Mouse (Mus musculus): ENCODE results near the gene Fam13a. TPM values are rescaled to one million over a fixed set of nuclear protein-coding genes. Genes with fewer than 3 reads are reported as not detected.

The Fam13a gene
- total RNA-seq, 1 experiment from 2014 or later = 64.0 TPM

- DNase-seq = no peak
Measured at GRCm38 (mm10) chr6:58933189-58933913, 91.0 kb downstream of the Fam13a start.

GRCm38 (mm10) chr6:58932515-58933188 is 91.7 kb downstream of the Fam13a start:
- no peak for DNase-seq

GRCm38 (mm10) chr6:58931149-58931548 is 93.2 kb downstream of the Fam13a start:
- DNase-seq = no peak

DNA sequence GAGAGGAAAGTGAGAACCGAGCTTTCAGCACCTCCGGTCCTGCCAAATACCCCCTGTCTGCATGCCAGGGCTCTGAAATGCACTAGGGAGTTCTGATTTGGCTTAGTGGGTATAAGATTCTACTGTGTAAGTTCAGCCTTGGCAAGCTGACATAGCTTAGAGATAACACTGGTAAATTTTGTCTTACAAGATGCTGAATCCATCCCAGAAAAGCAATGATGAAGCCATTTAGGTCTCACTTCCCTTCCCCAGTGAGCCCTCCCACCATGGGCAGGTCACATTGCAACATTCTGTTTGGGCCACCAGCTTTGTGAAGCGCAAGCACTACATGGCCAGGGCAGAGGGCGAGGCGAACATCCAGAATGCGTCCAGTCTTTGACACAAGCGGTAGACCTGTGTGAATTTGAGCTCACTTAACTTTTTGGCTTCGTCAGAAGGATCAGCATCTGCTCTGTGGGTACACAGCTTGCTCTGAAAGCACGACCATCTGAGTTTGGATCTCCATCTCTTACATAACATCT is 94.4 kb downstream of the Fam13a start:
- DNase-seq = peak; percentile 12

- DNase-seq = peak; percentile 36
Measured at GRCm38 (mm10) chr6:58927881-58928280, 96.5 kb downstream of the Fam13a start.

- no peak for DNase-seq
Measured at GRCm38 (mm10) chr6:58922511-58922910, 101.8 kb downstream of the Fam13a start.

DNA sequence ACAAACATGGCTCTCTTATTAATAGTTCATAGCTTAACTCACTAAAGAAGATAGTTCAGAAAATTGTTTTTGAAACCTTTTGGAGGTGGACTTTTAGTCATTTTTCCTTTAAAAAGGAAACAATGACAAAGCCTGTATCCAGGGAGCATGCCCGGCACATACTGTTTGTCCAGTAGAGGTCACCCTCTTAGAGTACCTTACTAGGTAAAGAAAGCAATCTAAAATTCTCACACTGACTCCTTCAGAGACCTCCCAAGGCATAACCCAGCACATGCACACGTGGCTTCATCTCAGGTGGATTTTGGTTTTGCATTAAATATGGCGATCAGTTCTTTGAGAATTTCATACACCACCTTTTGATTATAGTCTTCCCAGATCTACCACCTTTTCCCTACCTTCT is 102.7 kb downstream of the Fam13a start:
- no peak for DNase-seq

GRCm38 (mm10) chr6:58920735-58921134 is 103.6 kb downstream of the Fam13a start:
- no peak for DNase-seq

DNA sequence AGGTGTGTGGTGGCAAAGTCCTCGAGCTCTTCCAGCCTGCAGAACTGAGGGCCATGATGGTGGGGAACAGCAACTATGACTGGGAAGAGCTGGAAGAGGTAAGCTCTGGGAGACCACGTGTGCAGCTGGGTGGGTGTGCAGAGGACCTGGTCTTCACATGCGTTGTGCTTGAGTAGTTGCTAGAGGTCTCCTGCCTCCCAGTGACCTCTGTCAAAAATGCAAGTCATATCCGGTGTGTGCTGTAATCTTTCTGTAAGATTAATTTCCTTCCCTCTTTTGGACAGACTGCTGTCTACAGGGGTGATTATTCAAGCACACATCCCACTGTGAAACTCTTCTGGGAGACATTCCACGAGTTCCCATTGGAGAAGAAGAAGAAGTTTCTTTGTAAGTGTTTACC is 107.9 kb downstream of the Fam13a start:
- DNase-seq = no peak

GRCm38 (mm10) chr6:58913971-58914370 is 110.4 kb downstream of the Fam13a start:
- DNase-seq = no peak

GRCm38 (mm10) chr6:58913551-58913950 is 110.8 kb downstream of the Fam13a start:
- DNase-seq = no peak

GRCm38 (mm10) chr6:58912842-58913241 is 111.5 kb downstream of the Fam13a start:
- DNase-seq = no peak

- no peak for DNase-seq
Measured at GRCm38 (mm10) chr6:58907791-58908190, 116.6 kb downstream of the Fam13a start.

DNA sequence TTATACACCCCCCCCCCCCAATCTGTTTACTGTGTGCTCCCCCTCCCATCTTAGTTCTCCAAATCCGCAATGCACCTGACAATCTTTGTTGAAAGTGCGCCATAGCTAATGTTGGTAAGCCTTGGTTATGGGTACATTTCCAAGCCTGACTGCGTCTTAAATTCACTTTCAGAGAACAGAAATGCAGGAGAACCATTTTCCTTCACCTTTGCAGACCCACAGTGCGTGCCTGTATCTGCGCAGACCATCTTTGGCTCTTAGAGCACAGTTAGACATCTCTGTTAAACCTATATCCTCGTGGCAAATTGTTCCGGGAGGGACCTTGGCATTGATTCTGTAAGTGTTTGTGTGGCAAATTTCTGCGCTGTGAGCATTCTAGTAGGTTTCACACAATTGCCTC is 117.0 kb downstream of the Fam13a start:
- no peak for DNase-seq

DNA sequence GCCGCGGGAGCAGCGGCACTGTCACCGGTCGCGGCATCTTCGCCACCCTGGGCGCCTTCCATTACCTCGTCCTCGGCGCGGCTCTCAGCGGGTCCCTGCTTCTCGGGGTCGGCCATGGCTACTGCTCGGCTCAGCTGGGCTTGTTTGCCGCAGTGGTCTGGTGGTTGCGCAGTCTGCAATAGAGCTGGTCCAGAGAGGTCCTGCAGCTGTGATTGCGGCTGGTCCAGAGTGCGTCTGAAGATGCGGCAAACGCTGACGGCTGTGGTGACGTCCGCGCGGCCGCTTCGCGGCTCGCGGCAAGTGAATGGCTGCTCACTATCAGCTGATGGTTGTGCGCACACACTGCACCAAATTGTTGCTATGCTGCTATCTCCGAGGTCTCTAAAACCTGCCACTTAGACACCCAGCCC is 117.5 kb downstream of the Fam13a start, which contains the start of gene Nap1l5:
Gene Nap1l5, minus strand, starts transcription at position 225 of the 410 bp plus-strand sequence.
- DNase-seq = peak; percentile 24

DNA sequence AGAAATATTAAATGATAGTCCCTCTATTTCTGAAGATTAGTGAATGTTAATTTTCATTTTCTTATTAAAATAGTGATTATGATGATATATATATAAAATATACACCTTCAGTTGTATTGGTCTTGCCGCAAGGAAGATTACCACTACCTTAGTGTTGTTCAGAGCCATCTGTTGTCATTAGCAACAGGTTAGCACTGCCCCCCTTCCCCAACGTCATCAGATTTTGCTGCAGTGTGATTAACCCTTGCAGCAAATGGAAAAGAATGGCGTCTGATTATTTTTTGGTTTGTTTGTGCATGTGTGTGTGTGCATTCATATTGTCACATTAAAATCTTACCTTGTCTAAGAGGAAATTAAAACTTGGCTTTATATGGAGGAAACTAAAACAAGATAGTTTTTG is 119.8 kb downstream of the Fam13a start:
- DNase-seq = no peak

- no peak for DNase-seq
Measured at GRCm38 (mm10) chr6:58903171-58903570, 121.2 kb downstream of the Fam13a start.

GRCm38 (mm10) chr6:58900536-58900935 is 123.8 kb downstream of the Fam13a start:
- DNase-seq = no peak

DNA sequence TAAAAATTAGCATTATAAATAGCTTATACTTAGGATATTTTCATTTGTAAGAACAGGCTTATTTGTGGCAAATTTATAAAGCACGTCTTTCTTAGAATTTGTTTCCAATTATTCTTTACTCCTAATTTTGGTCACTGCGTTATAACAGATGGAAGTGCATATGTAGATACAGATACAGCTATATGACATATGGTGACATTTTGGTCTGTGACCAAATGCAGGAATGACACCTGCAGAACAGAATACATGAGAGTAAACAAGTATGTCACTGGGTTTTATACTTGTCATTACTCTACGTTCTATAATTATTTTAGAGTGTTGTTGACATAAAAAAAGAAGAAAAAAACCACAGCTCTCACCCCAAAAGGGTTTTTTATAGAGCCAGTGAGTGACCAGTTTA is 125.3 kb downstream of the Fam13a start:
- no peak for DNase-seq

DNA sequence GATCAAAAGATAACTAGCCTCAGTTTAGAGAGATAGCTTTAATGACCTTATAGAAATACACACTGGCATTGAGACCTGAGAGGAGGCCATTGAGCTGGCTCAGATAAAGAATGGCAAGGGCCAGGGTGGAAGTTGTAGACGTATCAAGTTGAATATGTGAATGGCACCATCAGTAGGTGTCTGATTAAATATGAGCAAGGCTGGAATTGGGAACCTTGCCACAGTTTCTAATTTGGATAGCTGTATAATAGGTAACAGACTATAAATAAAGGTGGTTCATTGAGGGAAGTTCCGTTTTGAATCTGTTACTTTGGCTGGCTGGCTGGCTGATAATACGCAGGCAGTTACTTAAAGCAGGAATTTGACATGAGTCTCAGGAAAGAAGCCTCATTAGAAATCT is 127.7 kb downstream of the Fam13a start:
- no peak for DNase-seq

DNA sequence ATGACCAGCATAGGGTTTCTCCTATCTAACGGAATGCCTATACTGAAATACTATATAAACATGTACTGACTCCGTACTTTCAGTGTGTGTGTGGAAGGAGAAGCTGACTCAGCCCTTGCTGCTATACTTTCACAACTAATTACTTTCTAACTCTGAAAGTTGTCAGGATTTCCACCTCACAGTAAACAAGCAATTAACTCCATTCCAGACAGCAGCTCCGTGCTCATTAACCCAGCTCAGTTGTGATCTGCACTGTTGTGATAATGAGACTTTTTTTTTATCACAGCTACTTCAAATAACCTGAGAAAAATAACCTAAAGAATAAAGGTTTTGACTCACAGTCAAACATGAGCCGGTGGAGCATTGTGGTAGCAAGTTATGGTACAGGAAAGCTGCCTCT is 129.4 kb downstream of the Fam13a start:
- DNase-seq = no peak

DNA sequence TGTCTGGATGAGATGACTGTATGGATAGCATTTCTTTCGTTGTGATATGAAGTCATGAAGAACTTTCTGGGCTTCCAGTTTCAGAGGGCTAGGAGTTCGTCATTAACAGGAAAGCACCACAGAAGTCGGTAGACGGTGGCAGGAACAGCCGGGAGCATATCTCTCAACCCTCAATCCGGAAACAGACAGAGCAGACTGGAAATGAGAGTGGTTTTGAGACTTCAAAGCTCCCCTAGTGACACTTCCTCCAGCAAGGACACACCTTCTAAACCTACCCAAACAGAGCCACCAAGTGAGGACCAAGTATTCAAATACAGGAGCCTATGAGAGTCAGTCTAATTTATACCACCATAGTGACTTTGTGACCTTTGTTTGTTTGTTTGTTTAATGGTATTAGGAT is 131.0 kb downstream of the Fam13a start:
- DNase-seq = no peak

- DNase-seq = no peak
Measured at GRCm38 (mm10) chr6:58889917-58890316, 134.4 kb downstream of the Fam13a start.

DNA sequence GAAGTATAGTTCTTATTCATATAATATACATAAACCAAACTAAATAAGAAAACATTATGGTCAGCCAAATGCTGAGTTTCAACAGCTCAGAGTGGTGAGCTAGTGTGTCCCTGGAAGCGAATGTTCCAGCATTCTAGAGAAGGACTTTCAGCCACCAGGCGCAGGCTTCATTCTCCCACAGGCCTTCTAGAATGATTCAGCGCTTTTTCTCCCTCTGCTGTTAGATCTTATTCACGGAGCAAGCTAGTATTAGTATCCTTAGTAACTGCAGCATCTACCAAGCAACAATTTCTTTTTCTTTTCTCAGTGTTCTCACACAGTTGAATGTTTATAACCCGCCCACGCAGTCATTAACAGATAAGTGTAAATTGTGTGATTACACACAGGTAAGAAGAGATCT is 142.1 kb downstream of the Fam13a start:
- DNase-seq = no peak
